ENCODE assay signal across 8 mouse cellular contexts in the genomic region with DNA sequence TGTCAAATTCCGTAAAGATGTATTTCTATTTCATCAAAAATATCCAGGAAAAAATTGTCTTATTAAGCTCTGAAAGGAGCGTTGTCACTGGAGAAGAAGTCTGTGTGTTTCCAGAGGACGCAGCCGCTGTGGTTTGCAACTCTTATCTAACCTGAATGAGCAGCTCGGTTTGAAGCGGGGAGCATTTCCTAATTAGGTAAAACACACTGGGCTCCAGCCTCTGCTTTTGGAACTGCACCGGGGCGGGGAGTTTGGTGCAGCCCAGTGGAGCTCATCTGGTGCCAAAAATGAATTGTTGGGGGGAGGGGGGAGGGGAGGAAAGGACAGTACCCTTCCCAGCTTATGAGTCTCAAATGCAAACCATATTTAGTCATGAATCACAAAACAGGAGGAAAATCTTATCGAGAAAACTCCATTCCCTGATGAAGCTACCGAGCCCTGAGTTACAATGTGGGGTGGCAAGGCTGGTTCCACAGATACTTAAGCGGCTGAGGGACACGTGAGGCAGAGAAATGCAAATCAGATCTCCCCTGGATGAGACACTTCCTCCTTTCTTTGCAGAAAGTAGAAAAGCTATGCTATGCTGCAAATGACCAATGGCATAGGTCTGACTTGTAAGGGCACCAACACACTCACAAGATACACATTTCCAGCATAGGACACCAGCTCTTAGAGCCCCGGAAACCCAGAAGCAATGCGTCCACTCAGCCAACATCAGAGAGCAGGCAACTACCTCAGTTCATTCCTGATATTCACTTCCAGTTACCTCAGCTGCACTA. TPM values are rescaled to one million over a fixed set of nuclear protein-coding genes. Genes with fewer than 3 reads are reported as not detected.
DNase-seq lines count a peak whose midpoint lies in the region; ATAC-seq and TF ChIP-seq lines count a peak whose summit lies in the region.

No protein-coding gene starts in this region.

- TF ChIP-seq POLR2A in CH12.LX (IDR thresholded peaks at IDR 0.05; ENCODE audit: low read depth, low read length), result peak; percentile 25; the same call in 1 of the 2 replicates

- WGBS in embryonic facial prominence, embryonic 12.5 days, result 46% methylated on average over 14 of the region's 14 CpGs
- 55% methylated on average over 14 of the region's 14 CpGs for WGBS in embryonic facial prominence, embryonic 10.5 days
- WGBS in lung, embryonic 16.5 days, result 25% methylated on average over 14 of the region's 14 CpGs

- intact Hi-C loops in heart, postnatal 14 days (cut with DNase I), result no loop called here

- no peaks in the 10 kb centered on the region for H3K79me2 ChIP-seq in CH12.LX (replicated peaks; ENCODE audit: control insufficient read depth, extremely low read depth, insufficient read depth, poor library complexity, severe bottlenecking)

- peak overlapping the region; percentile 29; the same call in 1 of the 2 replicates for H3K4me2 ChIP-seq in embryonic facial prominence, embryonic 12.5 days (replicated peaks)
- H3K4me2 ChIP-seq in CH12.LX (ENCODE audit: insufficient read depth, low read depth, poor library complexity, severe bottlenecking), result peak overlapping the region; percentile 72
- peak overlapping the region; percentile 24 for H3K4me2 ChIP-seq in lung, embryonic 16.5 days (ENCODE audit: low read depth, low read length)

- no peak for TF ChIP-seq RAD21 in CH12.LX (IDR thresholded peaks at IDR 0.05; ENCODE audit: low read depth, low read length)

- no peak for ATAC-seq in embryonic facial prominence, embryonic 12.5 days (ENCODE audit: insufficient number of reproducible peaks, insufficient read depth, low FRiP score, low TSS enrichment)
- peak; percentile 37; the same call in 1 of the 2 replicates for ATAC-seq in lung, embryonic 16.5 days (ENCODE audit: low read depth)

- DNase-seq in embryonic facial prominence, embryonic 10.5 days (ENCODE audit: low spot score), result no peak
- peak; percentile 77 for DNase-seq in CH12.LX (ENCODE audit: extremely low read depth)
- DNase-seq in heart, postnatal 14 days, result peak; percentile 27 to 39
- peak; percentile 42 for DNase-seq in thymus, postnatal 14 days
- DNase-seq in frontal cortex, postnatal 36 days (ENCODE audit: low spot score in 2 of 2), result no peak
- no peak for DNase-seq in right cerebral cortex, postnatal 25 days

- peak; percentile 63 for TF ChIP-seq EP300 in CH12.LX (IDR thresholded peaks at IDR 0.05; ENCODE audit: low read length)

- peaks cover 10% of the 10 kb centered on the region for H3K4me1 ChIP-seq in embryonic facial prominence, embryonic 12.5 days
- H3K4me1 ChIP-seq in embryonic facial prominence, embryonic 10.5 days, result peaks cover 11% of the 10 kb centered on the region
- peaks cover 5 to 19% of the 10 kb centered on the region in 2 experiments; a peak in 3 of 4 replicates for H3K4me1 ChIP-seq in CH12.LX (ENCODE audit: control insufficient read depth in 1 of 2, insufficient read depth in 2 of 2)
- peaks cover 3% of the 10 kb centered on the region for H3K4me1 ChIP-seq in lung, embryonic 16.5 days (replicated peaks; ENCODE audit: control insufficient read depth, insufficient read depth, low read length)

- H3K4me3 ChIP-seq in embryonic facial prominence, embryonic 12.5 days, result 0 out of 2 replicates have a peak overlapping the region, but pooled peaks have one; percentile 4
- H3K4me3 ChIP-seq in embryonic facial prominence, embryonic 10.5 days, result no peak overlapping the region
- H3K4me3 ChIP-seq in CH12.LX (replicated peaks in 1 of 3; ENCODE audit: low read depth in 2 of 3, low read length in 2 of 3, poor library complexity in 1 of 3), result no peak overlapping the region
- peak overlapping the region; percentile 54 for H3K4me3 ChIP-seq in lung, embryonic 16.5 days (ENCODE audit: low read length)

- peak overlapping the region; percentile 41; the same call in 1 of the 2 replicates for H3K27ac ChIP-seq in embryonic facial prominence, embryonic 12.5 days
- no peak overlapping the region for H3K27ac ChIP-seq in embryonic facial prominence, embryonic 10.5 days (replicated peaks)
- H3K27ac ChIP-seq in CH12.LX (ENCODE audit: insufficient read depth, low read depth), result no peak overlapping the region
- peak overlapping the region; percentile 91 for H3K27ac ChIP-seq in lung, embryonic 16.5 days (ENCODE audit: low read length)

- dilution Hi-C loops in CH12.LX (cut with MboI; ENCODE audit: extremely low pct_ligation_motif_present, extremely low pct_unique_long_range_greater_than_20kb, low sequenced_read_pairs), result no loop called here

- in situ Hi-C loops in CH12.LX (cut with MboI; ENCODE audit: low pct_ligation_motif_present, low pct_unique_long_range_greater_than_20kb, low sequenced_read_pairs), result no loop called here

- no peaks in the 10 kb centered on the region for H3K27me3 ChIP-seq in embryonic facial prominence, embryonic 12.5 days
- no peaks in the 10 kb centered on the region for H3K27me3 ChIP-seq in embryonic facial prominence, embryonic 10.5 days (replicated peaks; ENCODE audit: low read depth, poor library complexity, severe bottlenecking)
- H3K27me3 ChIP-seq in CH12.LX (replicated peaks), result no peaks in the 10 kb centered on the region
- H3K27me3 ChIP-seq in lung, embryonic 16.5 days (ENCODE audit: control insufficient read depth, insufficient read depth, low read depth, low read length), result no peaks in the 10 kb centered on the region

- no peak for TF ChIP-seq CTCF in CH12.LX (conservative IDR thresholded peaks at IDR 0.05 in 1 of 2, IDR thresholded peaks at IDR 0.05 in 1 of 2; ENCODE audit: low read depth in 2 of 2, low read length in 2 of 2)

- H3K9me3 ChIP-seq in embryonic facial prominence, embryonic 12.5 days, result no peaks in the 10 kb centered on the region
- H3K9me3 ChIP-seq in embryonic facial prominence, embryonic 10.5 days, result no peaks in the 10 kb centered on the region
- no peaks in the 10 kb centered on the region for H3K9me3 ChIP-seq in CH12.LX (replicated peaks; ENCODE audit: low read length)
- no peaks in the 10 kb centered on the region for H3K9me3 ChIP-seq in lung, embryonic 16.5 days (ENCODE audit: control insufficient read depth, low read length)

- no peaks in the 10 kb centered on the region for H3K36me3 ChIP-seq in embryonic facial prominence, embryonic 12.5 days
- H3K36me3 ChIP-seq in embryonic facial prominence, embryonic 10.5 days (replicated peaks), result no peaks in the 10 kb centered on the region
- H3K36me3 ChIP-seq in CH12.LX (replicated peaks in 1 of 2; ENCODE audit: control insufficient read depth in 1 of 2, insufficient read depth in 1 of 2, low read length in 1 of 2), result no peaks in the 10 kb centered on the region
- H3K36me3 ChIP-seq in lung, embryonic 16.5 days (ENCODE audit: control insufficient read depth, insufficient read depth, low read length), result no peaks in the 10 kb centered on the region

- no peak overlapping the region for H3K9ac ChIP-seq in embryonic facial prominence, embryonic 12.5 days
- H3K9ac ChIP-seq in CH12.LX (ENCODE audit: insufficient read depth, low read depth), result no peak overlapping the region
- H3K9ac ChIP-seq in lung, embryonic 16.5 days (ENCODE audit: low read length), result peak overlapping the region; percentile 67

TF ChIP-seq in CH12.LX, 34 proteins besides CTCF, POLR2A, EP300 and RAD21 (continues in another document):
- peak; percentile 67 for TF ChIP-seq USF1 (IDR thresholded peaks at IDR 0.05; ENCODE audit: low read depth, low read length)
- TF ChIP-seq NELFE (IDR thresholded peaks at IDR 0.05; ENCODE audit: low read depth, low read length), result no peak
- no peak for TF ChIP-seq RCOR1 (conservative IDR thresholded peaks at IDR 0.05; ENCODE audit: low read depth, low read length)
- no peak for TF ChIP-seq KAT2A (IDR thresholded peaks at IDR 0.05; ENCODE audit: insufficient replicate concordance, low read length)
- no peak for TF ChIP-seq MEF2A (IDR thresholded peaks at IDR 0.05; ENCODE audit: borderline replicate concordance, low read depth, low read length)
- TF ChIP-seq TCF12 (IDR thresholded peaks at IDR 0.05; ENCODE audit: low read depth, low read length), result peak; percentile 17; the same call in 1 of the 2 replicates
- TF ChIP-seq IRF4 (IDR thresholded peaks at IDR 0.05; ENCODE audit: low read depth, low read length), result 0 out of 2 replicates have a peak, but pooled peaks have one; percentile 31
- TF ChIP-seq ZKSCAN1 (IDR thresholded peaks at IDR 0.05; ENCODE audit: borderline replicate concordance, low read depth, low read length), result no peak
- no peak for TF ChIP-seq MAFK (IDR thresholded peaks at IDR 0.05; ENCODE audit: insufficient replicate concordance, low read length)
- TF ChIP-seq ZNF384 (IDR thresholded peaks at IDR 0.05; ENCODE audit: low read depth, low read length), result no peak
- TF ChIP-seq BHLHE40 (IDR thresholded peaks at IDR 0.05; ENCODE audit: low read depth, low read length), result peak; percentile 97
- TF ChIP-seq POLR2AphosphoS2 (IDR thresholded peaks at IDR 0.05; ENCODE audit: low read depth, low read length), result no peak
- TF ChIP-seq PAX5 (IDR thresholded peaks at IDR 0.05; ENCODE audit: low read length), result no peak
- peak; percentile 37; the same call in 1 of the 2 replicates for TF ChIP-seq USF2 (conservative IDR thresholded peaks at IDR 0.05; ENCODE audit: low read depth, low read length)
- peak; percentile 63; the same call in 1 of the 2 replicates for TF ChIP-seq CHD2 (IDR thresholded peaks at IDR 0.05; ENCODE audit: low read length)
- no peak for TF ChIP-seq MAZ (IDR thresholded peaks at IDR 0.05; ENCODE audit: low read depth, low read length)
- no peak for TF ChIP-seq NRF1 (IDR thresholded peaks at IDR 0.05; ENCODE audit: low read depth, low read length)
- TF ChIP-seq UBTF (IDR thresholded peaks at IDR 0.05; ENCODE audit: low read depth, low read length), result no peak

RNA-seq across cellular contexts. Expression of a gene that starts 1.1 kb away (rescaled TPM):
- polyA plus RNA-seq in embryonic facial prominence, embryonic 12.5 days (2016; fragmentation: Nextera tagmentation; extraction: Ambion mirVana), result 104 and 114 TPM in 2 replicates
- 18.6 and 24.2 TPM in 2 replicates for polyA plus RNA-seq in embryonic facial prominence, embryonic 10.5 days (2016; fragmentation: Nextera tagmentation; extraction: Ambion mirVana)
- total RNA-seq in CH12.LX (2012; rRNA removed) (not detected in 2 replicates), CH12.LX (2014; rRNA removed) (0.13 TPM in 1 of 2 replicates, not detected in the other)
- 0.31 and 0.52 TPM in 2 replicates for polyA plus RNA-seq in CH12.LX (2012; ENCODE audit: insufficient read length, low read depth)
- total RNA-seq in heart, postnatal 14 days (2021), result 100 to 1,000 TPM; 391 to 443 TPM
- 653 and 737 TPM in 2 replicates for polyA plus RNA-seq in lung, embryonic 16.5 days (2015; fragmentation: Nextera tagmentation; extraction: Ambion mirVana)

RNA-seq across cellular contexts. Expression of a gene that starts 36.2 kb away (rescaled TPM):
- 2.3 and 3.6 TPM in 2 replicates for polyA plus RNA-seq in embryonic facial prominence, embryonic 12.5 days (2016; fragmentation: Nextera tagmentation; extraction: Ambion mirVana)
- polyA plus RNA-seq in embryonic facial prominence, embryonic 10.5 days (2016; fragmentation: Nextera tagmentation; extraction: Ambion mirVana), result 0.57 and 0.82 TPM in 2 replicates
- total RNA-seq in CH12.LX (2012; rRNA removed), result 22.4 and 38.3 TPM in 2 replicates
- 54.1 and 60.8 TPM in 2 replicates for total RNA-seq in CH12.LX (2014; rRNA removed)
- polyA plus RNA-seq in CH12.LX (2012; ENCODE audit: insufficient read length, low read depth), result 20.8 and 24.3 TPM in 2 replicates
- 10 to 100 TPM; 14.5 to 16.7 TPM for total RNA-seq in heart, postnatal 14 days (2021)
- polyA plus RNA-seq in lung, embryonic 16.5 days (2015; fragmentation: Nextera tagmentation; extraction: Ambion mirVana), result 14.2 and 18.1 TPM in 2 replicates

Comparison
In these comparisons a context has a peak if more than half of its experiments do, and no peak if none do; other contexts are left out.
1. H3K27ac ChIP-seq: peak in embryonic facial prominence, embryonic 12.5 days (single experiment) and lung, embryonic 16.5 days (single experiment); none in embryonic facial prominence, embryonic 10.5 days (single experiment) and CH12.LX (single experiment).
2. H3K4me3 ChIP-seq: peak in embryonic facial prominence, embryonic 12.5 days (single experiment) and lung, embryonic 16.5 days (single experiment); none in embryonic facial prominence, embryonic 10.5 days (single experiment) and CH12.LX (0 of 3).
3. DNase-seq: peak in CH12.LX (single experiment), heart, postnatal 14 days (2 of 2) and thymus, postnatal 14 days (single experiment); none in embryonic facial prominence, embryonic 10.5 days (single experiment), frontal cortex, postnatal 36 days (0 of 2) and right cerebral cortex, postnatal 25 days (single experiment).
4. RNA of a gene that starts 1.1 kb away (polyA plus RNA-seq): 653 to 737 TPM in lung, embryonic 16.5 days, 104 to 114 TPM in embryonic facial prominence, embryonic 12.5 days and 18.6 to 24.2 TPM in embryonic facial prominence, embryonic 10.5 days; 0.31 to 0.52 TPM in CH12.LX; every median in the first group is over 10 times any median in the second.
5. Peak in every context shown above with its lines, with median percentiles within 50 percentile points of each other: H3K4me2 ChIP-seq.